Mouse (Mus musculus) lung, postnatal 36 days (tissue): ENCODE data around the gene Meiob.
A peak's percentile ranks its signal among the peaks of the same experiment; 100 is the strongest.

Source experiments
- DNase-seq: peaks from one replicate; pipeline ENCODE4 v3.0.0; 2022; ENCODE audit warnings: mixed read lengths

Gene Meiob

DNA sequence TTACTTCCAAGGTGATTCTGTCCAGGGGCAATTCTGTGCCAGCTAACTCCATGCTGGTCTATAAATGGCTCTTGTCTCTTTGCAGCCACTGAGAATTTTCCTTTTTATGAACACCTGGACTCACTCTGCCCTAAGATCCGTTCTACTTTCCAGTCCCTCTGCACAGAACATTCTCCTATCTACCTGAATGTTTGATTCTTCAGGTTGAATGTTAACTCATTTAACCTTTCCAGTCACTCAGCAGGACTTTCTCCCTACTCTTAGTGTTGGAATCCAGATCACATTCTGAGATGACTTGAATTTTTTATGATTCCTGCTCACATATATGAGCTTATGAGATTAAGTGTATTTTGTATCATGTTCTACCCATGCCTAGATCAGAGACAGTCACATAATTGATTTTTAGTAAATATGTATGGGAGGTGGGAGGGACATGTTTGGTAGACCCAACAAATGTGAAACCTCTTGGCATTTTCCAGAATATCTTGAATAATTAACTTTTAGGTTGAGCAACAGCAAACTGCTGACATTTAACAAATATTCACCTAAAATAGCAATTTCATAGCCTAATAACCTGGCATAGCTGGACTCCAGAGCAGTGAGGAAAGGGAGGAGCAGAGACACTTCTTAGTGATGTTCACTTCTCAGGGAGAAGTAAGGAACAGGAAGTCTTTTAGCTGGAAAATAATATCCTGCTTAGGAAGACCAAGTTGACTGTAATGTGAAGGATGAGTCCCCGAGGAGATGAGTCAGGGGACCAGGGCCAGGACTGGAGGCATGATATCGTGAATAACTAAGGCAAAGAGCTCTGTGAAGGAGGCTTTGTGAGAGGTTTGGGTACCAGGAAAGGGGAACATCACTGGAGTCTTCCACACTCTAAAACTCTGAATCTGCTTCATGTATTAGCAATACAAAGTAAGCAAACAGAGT lies 17.5 kb downstream of the Meiob start:
- DNase-seq, result no peak

DNA sequence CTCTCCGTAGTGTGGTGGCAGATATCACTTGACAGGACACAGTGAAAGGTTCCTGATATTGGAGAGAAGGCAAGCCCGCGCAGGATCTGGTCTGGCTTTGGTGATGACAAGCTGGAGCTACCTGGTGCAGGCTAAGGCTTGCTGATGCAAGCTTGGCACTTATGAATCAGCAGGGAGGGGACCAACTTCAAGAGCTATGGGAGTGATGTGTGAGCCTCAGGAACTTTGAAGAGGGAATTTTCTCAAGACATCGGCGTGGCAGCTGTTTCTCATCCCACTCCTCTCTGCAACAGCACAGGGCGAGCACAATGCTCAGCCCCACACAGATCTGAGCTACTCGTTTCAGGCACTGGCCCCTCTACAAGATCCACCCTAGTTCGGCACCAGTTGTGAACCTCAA lies 35.8 kb downstream of the Meiob start, which contains the start of gene Hagh:
Hagh (plus strand) TSS at position 302 of the 400 bp plus-strand sequence.
- DNase-seq, result no peak

DNA sequence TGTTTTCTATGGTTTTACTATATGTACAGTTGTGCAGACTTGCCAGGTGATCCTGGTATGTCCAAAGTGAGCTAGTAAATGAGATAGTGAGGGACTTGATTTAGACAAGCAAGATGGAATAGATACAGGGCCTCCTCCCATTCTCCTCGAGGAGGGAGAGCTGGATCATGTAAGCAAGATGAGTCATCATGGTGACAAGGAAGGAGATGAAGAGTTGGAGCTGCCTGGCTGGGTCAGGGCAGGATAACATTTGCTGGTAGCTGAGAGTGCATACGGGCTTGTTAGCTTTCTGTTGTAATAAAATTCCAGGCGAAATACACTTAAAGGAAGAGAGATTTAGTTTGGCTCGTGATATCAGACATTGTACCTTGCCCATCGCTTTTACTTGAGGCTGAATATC lies 36.3 kb downstream of the Meiob start:
- DNase-seq, result no peak

DNA sequence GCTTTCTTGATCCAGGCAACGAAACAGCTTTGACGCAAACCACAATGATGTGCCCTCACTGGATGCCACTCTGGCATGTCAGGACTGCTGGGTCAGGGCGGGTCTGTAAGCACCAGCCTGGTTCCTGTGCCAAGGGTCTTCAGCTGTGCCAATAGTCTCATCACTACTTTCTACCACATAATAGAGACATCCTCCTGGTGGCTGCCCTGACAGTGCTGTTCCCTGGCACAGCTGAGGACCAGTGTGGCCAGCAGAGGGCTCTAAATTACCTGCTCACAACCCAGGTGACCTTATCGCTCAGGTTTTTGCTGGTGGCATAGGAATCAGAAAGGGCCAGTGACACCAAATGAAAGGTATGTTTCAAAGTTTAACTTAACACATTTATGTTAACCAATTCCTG lies 37.0 kb downstream of the Meiob start:
- peak; percentile 67 for DNase-seq

DNA sequence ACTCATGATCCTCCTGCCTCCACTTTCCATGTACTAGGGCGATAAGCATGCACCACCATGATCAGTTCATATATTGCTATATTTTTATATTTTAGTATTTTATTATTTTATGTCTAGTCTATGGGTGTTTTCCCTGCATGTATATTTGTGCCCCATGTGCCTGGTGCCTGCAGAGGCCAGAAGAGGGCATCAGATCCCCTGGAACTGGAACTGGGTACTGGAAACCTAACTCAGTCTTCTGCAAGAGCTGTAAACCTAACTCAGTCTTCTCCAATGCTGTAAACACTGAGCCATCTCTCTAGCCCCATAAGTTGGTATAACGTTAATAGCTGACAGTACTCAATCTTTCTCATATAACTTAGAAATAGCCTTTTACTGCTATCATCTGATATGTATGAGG lies 38.5 kb downstream of the Meiob start:
- DNase-seq, result no peak

DNA sequence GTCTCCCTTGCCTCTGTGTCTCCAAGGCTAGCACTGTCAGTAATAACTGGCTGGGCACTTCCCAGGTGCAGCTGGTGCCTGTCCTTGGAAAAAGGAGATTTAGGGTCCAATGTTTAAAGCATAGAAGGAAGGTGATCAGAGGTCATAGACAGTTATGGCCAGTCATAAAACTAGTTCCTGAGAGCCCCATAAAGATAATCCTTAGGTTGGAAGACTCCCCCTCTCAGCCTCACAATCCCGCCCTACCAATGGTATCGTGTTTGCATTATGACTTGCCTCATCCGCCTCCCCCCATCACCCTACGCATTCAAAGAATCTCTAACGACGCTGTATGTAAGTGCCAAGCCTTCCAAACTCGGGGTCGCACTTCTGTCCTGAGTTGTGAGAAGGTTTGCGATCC lies 40.4 kb downstream of the Meiob start:
- no peak for DNase-seq

DNA sequence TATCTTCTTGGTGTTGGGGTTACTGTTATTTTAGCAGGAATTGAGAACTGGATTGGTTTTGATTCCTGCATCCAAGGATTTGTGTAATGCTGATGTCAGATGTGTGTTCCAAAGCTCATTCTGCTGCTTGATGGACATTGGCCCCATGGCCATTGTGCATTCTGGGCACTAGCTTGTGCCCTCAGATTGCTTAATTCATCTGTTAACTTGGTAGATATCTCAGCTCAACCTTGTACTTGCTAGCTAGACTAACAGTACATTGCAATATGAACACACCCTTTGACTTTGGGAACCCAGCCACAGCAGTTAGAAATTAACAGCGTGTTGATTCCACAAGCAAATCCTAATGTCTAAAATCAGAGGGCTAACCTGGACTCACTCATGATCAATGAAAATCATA lies 43.3 kb downstream of the Meiob start:
- DNase-seq, result no peak

DNA sequence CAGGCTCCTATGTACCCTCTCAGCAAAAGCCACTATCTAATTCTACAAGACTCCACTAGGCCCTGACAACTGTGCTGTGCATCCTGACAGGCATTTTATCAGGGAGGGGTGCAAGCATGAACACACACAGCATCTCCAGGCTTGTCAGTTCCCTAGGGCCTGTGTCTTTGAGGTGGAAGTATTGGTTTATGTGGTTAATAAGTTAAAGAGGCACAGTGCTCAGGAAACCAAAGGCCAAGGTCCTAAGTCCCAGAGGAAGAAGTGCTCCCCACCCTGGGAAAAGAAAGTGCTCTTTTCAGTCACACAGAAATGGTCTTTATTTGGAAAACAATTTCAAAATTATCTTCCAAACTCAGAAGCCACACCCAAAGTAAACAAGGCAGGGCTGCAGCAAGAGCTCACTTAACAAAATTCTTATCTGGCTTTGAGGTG lies 44.5 kb downstream of the Meiob start:
- DNase-seq, result no peak

DNA sequence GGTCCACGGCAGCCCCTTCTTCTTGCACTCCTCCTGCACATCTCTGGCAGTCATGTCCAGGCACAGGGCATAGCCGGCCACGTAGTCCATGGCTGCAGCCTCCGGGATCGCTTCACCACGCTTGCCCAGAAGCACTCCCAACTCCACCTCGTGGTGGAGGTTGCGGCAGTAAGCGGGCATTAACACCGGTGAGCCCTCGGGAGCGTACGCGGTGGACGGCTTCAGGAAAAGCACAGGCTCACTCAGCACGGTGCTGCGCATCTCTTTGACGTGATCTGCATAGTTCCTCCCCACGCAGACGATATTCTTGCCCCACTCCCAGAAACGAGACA lies 45.6 kb downstream of the Meiob start:
- DNase-seq, result no peak

DNA sequence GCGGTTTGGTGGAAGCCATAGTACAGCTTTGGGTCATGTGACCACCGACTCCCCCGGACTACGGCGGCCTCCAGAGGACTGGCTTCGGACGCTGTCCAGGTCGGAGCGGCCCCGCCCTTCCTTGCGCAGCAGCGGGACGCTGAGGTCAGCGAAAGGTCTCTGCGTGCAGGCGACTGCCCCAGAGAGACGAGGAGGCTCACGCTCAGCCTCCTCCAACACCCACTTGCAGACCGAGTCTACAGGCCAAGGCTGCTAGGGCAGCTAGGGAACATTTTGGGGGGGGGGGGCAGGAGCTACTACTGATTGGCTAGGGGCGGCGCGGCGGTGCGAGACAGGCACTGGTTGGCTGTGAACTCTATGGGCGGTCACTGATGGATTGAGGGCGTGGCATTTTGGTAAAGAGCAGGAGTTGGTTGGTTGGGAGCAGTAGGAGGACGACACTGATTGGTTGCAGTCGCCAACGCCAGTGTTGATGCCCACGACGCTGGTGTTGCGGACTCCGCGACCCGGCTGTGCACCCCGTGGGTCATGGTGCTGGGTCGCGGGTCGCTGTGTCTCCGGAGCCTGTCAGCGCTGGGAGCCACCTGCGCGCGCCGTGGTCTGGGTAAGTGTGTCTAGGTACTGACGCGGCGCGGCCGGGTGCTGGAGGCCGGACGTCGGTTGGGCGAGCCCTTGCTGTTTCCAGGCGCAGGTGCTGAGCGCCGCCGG lies 46.1 kb downstream of the Meiob start, which contains the start of gene Fahd1:
Fahd1 (minus strand) TSS at position 300 of the 708 bp plus-strand sequence.
- peak; percentile 99 for DNase-seq

DNA sequence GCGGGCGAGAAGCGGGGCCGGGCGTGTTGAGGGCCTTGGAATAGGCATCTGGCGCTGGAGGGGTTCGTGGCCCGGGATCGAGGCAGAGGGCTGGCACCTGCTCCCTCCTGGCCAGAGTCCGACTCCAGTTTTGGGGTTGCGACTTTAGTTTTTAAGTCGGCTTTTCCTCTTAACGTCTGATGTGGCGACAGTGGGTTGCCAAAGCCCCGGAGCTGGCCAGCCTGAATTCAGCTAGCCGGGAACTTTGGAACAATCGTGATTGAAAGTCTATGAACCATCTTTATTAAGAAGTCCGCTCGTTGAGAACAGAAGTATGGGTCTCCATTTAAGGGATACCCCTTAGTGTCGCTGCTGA lies 46.7 kb downstream of the Meiob start:
- DNase-seq, result no peak

DNA sequence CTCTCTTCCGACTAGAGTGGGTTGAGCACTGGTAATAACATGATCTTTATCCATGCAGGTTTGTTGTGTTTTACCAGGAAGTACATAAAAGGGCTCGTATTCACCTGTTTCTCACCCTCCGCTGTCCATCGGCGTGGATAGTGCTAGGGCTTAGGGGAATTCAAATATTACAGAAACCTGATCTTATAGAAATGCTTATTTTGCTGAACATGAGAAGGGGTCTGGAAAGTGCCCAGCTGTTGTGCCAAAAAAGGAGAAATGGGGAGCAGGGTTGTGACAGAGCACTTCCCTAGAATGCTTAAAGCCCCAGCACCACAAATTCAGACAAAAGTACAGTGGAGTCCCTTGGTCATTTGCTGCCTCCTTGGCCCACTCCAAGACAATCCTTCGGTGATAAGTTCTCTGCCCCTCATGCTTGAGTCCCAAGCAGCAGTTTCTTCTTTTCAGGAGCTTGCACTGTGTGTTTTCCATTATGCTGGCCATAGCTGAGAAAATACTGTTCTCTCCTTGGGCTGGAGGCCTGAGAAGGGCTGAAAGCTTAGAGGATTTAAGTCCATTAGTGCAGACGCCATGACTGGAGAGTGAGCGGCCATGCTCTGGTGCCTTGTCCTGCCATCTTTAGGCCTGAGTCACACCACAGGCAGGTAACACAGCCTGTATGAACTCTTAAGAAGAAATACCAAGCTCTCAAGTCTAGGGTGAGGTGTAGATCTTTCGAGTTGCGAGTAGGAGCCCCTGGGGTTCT lies 47.5 kb downstream of the Meiob start:
- DNase-seq, result no peak

DNA sequence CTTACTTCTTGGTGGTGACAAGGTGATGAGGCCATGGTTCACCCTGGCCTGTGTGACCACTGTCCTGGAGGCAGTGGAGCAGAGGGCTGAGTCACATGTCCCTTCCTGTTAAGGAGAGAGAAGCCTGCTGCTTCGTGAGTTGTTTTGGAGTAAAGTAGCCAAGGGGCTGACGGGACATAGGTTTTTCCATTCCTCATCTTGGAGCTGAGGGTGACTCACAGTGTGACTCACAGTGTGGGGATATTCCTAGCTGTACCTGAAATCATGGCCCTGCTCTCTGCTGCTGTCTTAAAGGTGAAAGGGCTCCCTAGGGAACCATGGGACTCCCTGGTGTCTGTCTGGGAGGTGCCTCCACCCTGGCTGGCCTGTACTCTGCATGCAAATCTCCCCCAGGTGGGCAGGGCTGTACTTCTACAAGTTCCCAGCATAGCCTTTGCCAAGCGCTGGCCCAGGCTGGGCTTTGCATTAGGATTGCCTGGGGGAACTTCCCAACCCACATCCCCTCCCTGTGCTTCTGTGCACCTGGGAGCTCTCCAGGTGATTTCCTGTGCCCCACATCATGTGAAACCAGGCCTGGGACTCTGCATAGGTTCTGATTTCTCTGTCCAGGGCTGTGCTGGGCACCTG lies 51.9 kb downstream of the Meiob start:
- no peak for DNase-seq

DNA sequence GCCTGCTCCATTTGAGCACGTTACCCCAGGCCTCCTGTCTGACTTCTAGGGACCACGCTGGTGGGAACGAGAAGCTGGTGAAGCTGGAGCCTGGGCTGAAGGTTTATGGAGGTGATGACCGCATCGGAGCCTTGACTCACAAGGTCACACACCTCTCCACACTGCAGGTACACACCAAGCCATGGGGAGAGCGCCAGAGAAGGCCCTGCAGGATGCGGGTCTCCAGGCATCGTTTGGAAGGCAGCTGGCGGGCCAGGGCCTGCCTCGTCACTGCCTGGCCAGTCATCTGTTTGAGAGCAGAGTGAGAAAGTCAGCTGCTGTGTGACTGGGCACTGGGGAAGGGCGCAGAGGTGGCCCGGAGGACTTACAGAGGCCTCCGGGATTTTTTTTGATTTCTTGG lies 52.5 kb downstream of the Meiob start:
- DNase-seq, result no peak

DNA sequence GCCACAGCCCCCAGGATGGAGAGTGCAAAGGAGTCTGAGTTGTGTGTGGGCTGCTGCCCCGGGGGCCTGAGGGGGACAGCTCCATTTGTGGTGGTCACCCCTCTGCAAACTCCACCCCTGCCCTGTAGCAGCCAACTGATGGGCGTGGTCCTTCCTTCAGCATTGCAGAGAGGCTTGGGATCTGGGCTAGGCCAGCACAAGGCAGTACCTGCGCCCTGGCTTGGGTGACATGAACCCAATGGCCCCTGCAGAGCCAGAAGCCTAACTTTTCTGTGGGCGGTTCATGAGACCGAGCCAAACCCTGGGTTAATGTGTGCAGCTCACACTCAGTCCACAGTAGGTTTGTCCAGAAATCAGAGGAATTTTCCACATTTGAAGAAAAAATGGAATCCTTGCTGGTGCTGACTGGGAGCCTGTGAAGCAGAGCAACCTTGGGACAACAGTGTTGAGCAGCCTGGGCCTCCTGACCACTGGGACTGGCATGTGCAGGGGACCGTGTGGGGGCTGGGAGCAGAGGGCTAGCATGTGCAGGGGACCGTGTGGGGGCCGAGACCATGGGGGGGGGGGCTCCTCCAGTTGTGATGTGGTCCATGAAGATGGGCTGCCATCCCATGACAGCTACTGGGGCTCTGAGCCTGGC lies 53.9 kb downstream of the Meiob start:
- no peak for DNase-seq

DNA sequence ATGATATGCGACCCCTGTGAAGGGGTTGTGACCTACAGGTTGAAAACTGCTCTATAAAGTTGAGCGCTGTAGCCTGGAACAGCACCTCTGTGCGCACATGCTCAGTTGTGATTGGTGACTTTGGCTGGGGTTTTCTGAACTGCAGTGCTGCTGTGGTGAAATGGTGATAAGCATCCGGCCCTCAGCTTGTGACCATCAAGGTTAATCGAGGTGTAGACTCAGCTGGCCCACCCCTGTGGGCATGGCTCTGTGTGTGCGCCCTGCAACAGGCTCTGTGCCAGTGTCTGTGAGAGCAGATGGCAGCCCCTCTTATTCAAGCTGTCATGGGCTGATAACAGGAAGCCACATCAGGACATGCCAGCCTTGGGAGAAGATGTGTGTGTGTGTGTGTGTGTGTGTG lies 54.9 kb downstream of the Meiob start:
- DNase-seq, result no peak

DNA sequence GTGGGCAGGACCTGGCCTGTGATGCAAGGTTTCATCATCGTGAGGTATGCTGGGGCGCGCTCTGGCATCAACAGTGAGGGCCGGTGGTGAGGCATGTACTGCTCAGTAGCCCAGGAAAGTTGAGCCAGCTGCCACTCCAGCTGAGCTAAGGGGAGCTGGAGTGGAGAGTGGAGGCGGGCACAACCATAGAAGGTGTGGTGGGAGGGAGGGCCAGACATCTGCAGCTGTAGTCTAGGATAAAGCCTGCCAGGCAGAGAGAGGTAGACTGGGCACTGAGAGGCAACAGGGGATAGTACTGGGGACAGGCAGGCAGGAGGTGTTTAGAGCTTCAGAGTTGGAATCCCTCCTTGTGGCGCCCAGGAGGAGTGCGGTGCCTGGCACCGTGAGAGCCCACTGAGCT lies 56.0 kb downstream of the Meiob start:
- no peak for DNase-seq

DNA sequence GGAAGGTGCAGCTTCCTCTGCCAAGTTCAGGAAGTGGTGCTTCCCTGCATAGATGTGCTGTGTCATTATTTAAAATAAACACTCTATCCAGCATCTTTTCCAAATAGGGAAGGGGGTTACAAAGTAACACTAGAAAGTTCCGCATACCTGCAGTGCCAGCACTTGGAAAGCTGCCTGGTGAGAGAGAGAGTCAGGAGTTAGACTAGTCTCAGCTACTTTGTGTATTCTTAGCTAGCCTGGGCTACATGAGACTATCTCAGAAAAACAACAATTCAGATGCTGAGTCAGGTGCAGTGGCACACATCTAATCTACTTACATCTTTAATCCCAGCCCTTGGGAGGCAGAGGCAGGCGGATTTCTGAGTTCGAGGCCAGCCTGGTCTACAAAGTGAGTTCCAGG lies 57.7 kb downstream of the Meiob start:
- DNase-seq, result no peak

DNA sequence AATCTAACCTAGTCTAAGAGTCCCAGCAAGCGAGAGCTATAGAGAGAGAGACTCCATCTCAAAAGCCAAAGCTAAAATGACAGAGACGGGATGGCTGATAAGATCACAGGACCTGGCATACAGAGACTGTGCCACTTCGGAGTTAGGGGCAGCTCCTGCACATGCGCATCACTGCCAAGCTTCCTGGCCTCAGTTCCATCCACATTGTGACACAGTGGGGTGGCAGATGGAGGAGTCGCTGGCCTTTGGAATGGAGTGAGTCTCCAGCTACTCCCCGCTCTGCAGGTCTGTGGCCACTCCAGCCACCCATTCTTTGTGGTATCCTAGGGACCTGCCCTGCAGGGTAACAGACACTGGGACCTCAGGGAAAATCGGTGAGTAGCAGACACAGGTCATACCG lies 61.7 kb downstream of the Meiob start, which contains the start of gene Igfals:
Igfals (plus strand) TSS at position 222 of the 400 bp plus-strand sequence.
- DNase-seq, result no peak

DNA sequence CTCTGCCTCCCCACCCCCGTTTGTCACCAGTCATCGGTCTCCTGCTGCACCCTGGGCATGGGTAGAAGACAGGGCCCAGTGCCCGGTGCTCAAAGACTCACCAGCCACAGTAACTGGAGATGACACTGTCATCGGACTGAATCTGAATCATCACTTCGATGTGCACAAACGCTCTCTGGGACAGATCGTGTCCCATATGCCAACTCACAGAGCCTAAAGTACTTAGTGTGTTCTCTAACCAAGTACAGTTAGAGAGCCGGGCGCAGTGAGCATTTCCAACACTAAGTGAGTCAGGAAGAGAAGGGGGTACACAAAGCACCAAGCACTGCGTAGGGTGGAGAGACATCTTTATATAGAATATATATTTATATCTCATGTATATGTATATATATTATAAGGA lies 63.8 kb downstream of the Meiob start:
- DNase-seq, result no peak

DNA sequence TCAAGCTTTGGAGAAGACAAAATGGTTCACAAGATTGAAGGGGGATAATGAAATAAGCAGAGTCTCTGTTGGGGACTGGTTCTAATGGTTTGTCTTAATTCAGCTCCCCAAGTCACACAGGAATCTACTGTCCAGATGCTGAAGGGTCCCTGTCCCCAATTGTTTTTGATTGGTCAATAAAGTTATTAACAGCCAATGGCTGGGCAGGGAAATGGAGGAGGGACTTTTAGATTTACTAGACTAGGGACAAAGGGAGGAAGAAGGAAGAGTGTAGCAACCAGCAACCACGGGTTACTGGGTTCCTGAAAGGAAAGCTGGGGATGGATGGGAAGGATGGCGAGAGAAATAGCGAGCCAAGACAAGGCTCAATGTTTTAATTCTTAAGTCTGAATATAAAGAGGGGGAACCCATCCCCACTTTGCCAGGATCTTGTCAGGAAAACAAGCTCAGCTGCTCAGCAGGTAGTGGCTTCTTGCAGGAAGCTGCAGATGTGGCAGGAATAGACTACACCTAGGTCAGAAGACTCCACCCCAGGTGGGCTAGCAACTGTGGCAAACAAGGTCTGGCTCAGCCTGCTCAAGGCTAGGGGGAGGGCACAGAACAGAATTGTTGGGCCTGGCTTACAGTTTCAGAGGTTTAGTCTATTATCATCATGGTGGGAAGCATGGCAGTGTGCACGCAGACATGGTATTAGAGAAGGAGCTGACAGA lies 69.8 kb downstream of the Meiob start:
- DNase-seq, result no peak

DNA sequence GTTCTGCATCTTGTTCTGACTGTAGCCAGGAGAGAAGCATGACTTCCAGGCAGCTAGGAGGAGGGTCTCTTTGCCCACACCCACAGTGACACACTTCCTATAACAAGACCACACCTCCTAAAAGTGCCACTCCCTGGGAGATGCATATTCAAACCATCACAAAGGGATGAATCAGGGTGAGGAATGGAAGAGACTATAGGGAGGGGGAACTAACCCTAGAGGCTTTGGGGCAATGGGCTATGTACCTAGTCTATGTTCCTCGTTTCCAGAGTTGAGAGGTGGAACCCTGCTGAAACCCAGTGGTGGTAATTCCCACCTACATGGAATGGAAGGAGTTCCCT lies 70.3 kb downstream of the Meiob start:
- no peak for DNase-seq
